Mouse (Mus musculus) left cerebral cortex, adult 8-10 months (tissue): ENCODE measurements at regions not wholly inside any gene's neighbourhood (a gene's known extent, or its start where the extent isn't known, plus 50 kb on each side); places are given as distances from the start of the nearest gene placed in this dataset.

Experiments used
- DNase-seq, 2 experiments: peaks; one replicate each; pipeline ENCODE4 v3.0.0; 2022; ENCODE audit warnings: low spot score in 2 of 2

DNA sequence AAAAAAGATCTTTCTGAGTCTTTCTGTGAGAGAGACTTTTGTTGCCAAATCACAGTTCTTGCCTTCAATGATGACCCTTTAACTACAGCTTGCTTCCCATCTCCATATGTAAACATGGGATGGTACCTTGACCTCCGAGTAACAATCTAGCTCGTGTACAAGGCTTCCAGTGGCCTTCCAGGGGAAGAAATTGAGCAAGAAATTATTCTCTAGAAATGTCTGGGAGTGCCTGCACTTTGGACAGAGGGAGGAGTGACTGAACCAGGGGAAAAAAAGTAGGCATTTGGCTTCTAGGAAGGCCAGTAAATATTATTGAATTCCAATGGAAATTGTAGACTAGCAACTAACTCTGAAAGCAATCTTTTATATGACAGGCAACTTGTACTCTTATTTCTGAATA, 287.8 kb upstream of the Mpdz start:
- DNase-seq, result no peak

DNA sequence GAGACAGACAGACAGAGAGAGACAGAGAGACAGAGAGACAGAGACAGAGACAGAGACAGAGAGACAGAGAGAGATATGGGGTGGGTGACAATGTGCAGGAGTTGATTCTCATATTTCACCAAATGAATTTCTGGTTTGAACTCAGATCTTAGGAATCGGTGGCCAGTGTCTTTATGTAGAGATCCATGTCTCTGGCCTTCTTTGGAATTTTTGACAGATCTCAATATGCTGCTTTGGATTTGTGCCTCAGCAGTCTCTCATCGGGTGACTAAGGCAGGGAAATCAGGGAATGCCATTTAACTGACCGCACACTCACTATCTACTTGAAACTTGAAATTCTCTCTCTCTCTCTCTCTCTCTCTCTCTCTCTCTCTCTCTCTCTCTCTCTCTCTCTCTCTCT, 286.3 kb upstream of the Mpdz start:
- no peak for DNase-seq

DNA sequence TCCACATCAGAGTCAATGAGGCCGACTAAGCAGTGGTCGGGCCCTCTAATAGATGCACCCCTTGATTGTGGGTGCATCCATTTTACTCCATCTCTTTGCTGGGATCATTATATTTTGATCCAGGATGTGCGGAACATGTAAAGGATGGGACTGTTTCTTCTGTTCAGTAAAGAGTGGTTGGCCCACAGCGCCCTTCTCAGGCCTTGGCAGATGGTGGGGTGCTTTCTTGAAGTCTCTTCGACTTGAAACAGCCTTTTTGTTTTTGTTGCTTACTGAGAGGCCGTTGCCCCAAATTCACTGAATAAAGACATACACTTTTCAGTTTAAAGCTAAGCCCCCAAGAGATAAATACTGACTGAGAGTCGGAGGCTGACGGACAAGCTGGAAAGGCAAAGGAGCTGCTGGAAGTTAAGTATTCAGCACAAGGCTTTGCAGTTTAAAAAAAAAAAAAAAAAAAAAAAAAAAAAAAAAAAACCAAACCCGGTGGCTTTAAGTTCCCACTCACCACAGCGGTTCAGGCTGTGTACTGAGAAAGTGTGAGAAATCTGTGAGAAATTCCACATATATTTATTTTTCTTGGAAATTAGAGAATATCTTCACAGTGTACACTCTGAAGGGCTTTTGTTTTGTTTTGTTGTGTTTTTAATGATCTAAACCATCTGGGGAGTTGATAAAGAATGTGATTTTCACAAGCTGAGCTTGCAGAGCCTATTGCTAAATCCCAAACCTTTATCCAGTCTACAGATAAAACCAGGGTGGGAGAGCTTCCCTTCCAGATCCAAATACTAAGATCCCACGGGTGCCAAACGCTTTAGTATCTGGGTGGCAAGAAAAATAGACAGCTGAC, 285.3 kb upstream of the Mpdz start:
- no peak for DNase-seq

DNA sequence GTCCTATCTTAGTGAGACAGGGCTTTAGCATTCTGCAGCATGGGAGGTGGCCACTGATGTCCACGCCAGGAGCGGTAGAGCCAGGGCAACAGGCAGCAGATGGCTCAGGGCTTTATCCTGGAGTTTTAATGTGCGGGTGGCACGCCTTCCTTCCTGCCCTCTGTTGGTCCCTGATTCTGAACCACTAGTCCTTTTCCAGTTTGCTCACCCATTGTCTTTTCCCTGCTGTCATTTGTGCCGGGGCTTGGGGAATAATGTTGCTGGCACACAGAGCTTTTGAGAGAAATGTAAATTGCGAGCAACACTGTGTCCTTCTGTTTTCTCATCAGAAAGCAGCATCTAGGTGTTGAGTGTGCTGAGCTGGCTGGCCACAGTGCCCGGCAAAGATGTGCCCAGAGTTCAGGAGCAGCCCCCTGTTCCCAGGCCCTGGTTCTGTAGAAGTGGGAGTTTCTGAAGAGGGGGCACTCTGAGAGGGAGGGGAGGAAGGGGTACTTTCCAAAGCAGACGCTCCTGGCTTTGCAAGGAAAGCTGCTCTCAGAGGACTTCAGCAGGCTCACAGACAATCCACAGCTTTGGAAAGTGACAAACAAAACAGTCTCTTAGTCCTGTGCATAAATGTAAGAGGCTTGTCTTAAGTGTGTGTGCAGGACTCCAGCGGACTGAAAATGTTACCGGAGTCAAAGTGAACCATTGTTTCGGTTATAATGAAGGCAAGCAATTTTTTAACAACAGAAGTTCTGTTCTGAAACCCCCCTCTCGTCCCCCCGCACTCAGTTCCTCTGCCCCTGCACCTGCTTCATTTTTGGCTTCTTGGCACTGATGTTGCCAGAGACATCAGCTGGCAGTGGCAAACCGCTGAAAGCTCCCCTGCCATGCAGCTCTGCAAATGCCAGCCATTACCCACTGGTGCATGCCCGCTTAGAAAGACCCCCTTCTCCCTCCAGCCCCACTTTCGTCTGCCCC, 284.4 kb upstream of the Mpdz start:
- DNase-seq, result peak in 1 of 2 experiments; percentile 8

DNA sequence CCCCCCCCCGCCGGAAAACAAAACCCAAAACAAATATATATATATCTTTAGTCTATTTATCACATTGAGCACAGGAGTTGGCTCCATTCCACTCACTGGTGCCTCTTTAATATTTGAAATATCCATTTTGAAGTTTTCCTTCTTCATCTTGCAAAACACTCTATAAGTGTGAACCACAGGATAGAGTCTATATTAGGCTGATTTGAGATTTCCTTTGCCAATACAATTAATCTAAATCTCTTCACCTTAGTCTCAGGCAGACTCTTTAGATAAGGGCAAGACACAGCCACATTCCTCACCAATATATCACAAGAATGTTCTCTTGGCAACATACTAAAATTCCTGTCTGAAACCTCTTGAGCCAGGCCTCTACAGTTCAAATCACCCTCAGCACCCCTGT, 282.1 kb upstream of the Mpdz start:
- DNase-seq, result no peak

DNA sequence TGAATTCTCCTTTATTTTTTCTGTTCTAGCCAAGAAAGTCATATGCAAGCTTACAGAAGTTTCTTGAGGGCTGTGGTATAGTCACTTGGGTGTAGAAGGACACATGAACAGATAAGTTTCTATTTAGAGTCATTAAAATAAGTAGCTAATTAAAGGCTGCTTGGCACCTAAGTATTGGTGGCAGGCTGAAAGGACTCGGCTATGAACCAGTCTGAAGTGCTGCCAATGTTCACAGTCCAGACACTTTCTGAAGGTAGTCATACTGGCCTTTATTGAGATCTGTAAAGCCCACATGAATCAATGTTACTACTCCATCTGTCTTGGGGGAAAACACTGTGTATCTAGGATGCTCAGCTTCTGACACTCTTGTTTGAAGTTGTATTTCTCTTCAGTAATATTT, 269.8 kb upstream of the Mpdz start:
- no peak for DNase-seq

DNA sequence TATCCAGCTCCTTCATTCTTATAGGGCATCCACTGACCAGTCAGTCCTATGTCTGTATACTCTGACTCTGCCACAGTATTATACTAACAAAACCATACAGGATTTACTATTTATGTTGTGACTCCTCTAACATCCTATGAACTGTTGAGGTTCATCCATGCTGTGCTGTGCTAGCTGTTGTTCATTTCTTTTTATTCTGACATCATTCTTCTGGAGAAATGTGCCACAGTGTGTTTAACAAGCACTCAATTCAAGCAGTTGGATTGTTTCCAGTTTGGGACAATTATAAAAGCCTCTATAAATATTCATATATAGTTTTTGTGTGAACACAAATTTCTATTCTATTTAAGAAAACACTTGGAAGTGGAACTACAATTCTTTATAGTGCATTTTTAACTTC, 252.6 kb upstream of the Mpdz start:
- DNase-seq, result no peak

DNA sequence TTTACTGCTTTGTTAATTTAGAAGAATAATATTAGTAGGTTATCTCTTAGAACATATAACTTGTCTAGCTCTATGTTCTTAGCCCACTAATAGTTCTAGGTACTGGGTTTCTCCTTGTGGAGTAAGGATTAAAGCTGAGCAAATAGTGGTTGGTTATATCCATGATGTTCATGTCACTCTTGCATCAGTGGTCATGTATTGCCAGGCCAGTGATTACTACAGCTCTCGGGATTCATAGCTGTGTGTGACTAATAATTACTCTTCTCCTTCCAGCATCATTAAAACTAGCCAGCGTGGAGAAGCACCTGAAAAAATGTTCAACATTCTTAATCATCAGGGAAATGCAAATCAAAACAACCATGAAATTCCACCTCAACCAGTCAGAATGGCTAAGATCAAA, 234.6 kb upstream of the Mpdz start:
- no peak for DNase-seq

DNA sequence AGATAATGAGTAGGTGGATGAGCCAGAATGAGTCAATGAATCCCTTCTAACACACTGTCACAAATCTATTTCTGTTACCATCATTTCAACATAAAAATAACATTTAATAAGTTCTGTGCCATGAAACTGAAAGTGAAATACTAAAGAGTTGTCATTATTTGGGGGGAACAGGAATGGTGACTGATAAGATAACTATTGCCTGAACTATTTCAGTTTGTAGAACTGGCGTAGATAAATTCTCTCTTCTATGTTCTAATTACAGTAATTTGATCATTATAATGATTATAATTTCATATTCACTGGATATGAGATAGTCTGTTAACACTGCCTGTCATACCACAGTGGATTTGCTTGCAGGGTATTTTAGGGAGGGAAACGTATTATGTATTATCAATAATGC, 232.3 kb upstream of the Mpdz start:
- DNase-seq, result no peak

DNA sequence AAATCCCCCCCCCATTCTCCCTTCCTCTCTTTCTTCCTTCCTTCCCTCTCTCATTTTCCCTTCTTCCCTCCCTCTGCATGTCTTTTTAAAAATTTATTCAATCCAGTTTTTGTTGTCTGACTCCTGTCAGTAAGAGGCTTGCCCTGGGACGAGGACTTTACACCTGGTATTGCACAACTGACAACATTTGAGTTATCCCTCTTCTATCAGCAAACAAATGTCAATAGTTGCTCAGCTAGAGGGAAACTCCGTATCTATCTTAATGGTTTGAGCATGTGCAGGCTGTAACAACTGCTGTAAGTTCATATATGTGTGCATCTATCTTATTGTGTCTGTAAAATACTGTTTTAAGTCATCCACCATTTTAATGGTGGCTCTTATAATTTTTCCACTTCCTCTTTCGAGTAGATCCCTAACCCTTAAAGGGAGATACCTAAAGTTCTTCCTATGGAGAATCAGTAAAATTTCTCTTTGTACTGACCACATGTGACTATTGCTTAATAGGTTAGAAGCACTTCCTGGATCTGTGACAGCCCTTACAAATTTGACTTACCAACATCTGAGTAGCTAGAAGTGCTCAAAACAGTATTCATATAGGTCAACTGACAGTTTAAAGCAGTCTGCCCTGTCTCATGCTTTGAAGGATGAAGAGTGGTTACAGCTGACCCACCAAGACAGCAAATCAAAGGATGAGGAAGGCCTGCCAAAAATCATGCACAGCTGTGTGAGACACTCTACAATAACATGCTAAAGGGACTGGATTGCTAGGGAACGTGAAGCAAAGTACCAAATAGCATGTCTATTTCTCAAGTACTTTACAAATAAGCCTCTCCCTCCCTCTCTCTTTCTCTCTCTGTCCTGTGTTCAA, 231.0 kb upstream of the Mpdz start:
- no peak for DNase-seq

DNA sequence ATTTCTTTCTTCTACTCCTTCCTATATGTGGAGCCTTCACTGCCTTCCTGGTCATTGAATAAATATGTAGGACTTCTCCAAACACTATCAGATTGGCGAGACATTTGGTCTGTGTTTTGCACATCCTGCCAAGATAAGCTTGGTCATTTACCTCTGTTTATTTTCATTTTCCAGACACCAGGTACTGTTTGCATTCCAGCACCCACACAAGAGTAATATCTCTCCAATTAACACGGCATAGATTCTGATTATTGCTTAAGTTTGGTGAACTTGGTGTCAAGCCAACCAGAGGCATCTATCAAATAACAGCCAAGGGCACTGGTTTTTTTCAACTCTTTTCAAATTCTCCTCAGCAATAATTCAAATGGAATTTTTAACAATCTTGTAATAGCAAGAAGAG, 229.4 kb upstream of the Mpdz start:
- no peak for DNase-seq

DNA sequence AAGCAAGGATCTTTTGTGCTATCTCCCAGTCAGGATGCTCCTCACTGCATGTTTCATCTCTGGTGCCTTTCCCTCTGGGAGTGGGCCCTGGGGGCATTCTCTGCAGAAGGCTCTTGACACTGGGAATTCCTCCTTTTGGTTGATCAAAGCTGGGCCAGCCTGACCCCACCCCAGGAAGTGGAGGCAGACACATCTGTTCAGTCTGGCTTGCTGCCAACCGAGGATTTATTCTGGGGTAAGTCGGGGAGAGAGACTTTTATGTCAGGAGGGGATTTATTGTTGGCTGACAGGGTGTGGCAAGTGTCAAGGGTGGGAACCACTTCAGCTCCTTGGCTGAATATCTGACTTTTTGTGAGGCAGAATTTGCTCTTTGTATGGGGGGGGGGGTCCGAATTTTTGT, 226.6 kb upstream of the Mpdz start:
- DNase-seq, result no peak

DNA sequence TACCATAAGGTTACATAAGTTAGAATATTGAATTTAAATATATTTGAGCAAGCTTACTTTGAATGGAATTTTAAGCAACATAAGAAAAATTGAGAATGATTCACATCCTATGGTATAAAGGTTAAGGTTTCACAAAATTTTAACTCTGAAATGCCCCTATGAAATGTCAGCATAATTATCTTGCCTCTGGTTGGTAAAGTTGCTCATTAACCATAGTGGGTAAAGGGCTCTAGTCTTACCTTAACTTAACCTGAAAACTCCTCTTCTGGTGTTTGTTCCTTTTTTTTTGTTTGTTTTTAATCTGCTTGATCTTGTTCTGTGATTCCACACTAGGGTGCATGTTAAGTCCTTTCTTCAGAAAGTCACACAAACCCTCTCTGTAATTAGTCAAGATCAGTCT, 218.5 kb upstream of the Mpdz start:
- no peak for DNase-seq

DNA sequence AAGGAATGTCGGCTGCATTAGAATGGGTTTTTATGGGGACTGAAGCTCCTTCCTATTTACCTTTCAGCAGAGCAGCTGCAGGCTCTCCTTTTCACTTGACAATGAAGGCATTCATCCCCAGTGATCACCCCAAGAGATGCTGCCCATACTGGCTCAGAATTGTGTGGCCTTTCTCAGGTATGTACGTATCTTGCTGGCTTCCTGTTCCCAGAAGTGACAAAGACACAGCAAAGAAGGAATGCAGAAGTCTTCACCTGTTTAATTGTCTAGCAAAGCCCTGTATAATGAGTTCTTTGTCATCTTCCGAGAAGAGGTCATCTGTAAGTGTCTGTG, 185.8 kb upstream of the Mpdz start:
- no peak for DNase-seq

DNA sequence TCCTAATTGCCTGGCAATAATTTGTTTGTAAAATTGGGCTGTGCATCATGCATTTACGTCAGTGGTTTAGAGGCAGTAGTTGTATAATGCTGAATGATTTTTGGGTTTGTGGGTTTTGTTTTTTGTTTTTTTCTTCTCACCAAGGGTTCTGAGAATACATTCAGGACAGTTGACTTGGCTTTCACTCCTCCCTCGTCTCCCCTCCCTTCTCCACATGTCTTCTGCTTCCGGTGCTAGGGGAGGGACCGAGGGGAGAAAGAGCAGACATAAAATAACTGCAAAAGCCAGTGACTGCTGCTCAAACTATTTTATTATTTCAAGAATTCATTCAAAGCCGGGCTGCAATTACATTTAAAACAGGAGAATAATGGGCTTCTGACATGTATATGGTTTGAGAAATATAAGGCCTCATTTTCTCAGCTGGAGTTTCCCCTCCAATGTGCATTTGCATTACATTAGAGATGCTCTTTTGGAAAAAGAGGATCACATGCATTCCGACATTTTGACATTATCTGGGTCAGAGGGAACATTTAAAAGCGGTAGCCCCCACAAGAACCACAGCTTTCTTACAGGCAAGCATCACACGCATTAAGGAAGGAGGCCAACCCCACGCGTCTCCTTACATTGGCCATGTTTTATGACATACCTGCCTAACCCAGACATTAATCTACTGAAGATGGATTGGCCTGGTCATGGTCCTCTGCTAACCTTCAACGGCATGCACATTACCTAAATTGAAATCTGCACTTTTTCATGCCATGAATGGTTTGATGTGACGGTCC, 185.3 kb upstream of the Mpdz start:
- DNase-seq, result no peak

DNA sequence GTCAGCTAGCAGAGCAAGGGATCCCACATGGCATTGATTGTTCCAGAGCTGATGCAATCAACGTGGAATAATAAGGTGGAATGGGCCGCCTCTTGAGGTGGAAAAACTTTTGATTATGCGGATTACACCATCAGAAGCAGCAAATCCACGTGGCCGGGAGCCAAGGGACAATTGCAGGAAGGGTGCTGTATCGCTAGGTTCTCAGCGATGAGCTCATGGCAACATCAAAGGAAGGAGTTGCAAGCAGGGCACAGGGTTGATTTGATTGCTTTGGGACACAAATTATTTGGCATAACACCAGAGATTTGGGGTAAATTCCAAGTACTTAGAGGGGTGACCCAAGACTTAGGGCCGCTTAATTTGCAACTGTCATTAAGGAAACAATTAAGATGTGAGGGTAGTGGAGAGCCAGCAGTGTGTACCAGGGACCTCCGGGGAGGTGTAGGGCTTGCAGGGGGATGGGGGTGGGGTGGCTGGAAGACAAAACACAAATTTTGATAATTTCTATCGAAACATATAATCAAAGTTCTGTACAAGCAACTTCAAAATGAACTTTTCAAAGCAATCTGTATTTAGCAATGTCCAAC, 182.8 kb upstream of the Mpdz start:
- no peak for DNase-seq

DNA sequence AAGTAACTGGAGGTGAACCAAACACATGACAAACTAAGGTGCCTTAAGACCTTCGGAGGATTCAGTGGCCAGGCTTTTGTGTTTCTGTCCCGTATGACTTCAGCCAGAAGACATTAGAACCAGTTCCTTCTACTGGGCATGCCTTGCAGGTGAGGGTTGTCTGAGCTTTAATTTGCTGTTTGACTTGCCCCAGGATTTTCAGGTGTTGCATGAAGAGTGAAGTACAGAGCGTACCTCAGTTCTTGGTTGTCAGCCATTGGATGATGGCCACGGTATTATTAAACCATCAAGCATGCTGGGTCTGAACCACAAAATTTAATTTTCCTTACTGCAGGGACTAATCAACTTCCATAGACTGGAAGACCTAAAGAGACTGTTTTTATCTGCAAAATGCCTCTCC, 181.5 kb upstream of the Mpdz start:
- DNase-seq, result no peak

DNA sequence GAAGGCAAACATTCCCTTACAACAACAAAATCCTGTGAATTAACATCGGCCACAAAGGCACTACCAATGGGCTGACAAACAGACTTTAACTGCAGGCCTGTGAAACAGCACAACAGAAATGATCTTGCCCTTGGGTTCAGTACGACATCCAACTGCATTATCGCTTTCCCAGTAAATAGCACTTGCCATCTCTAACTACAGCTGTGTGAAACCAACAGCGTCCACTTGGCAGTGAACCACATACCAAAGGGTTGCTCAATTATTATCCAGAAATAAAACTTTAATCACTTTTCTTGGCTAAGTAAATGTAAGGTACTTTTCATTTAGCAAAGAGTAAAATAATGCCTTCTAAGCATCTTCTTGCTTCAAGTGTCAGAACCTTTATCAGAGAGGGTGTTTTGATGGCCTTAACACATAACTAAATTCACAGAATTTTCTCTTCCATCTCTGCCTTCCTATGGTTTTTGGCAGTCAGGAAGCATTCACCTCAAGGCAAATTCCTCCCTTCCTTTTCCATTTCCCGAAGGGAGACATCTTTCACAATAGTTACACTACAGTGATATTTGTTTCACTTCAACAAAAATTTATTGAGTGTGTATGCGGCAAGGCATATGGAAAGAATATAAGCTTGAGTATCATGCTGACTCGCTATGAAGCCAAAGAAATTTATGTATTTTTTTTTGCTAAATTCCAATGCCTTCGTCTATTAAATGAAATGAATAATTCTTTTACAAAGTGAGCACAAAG, 178.9 kb upstream of the Mpdz start:
- no peak for DNase-seq

DNA sequence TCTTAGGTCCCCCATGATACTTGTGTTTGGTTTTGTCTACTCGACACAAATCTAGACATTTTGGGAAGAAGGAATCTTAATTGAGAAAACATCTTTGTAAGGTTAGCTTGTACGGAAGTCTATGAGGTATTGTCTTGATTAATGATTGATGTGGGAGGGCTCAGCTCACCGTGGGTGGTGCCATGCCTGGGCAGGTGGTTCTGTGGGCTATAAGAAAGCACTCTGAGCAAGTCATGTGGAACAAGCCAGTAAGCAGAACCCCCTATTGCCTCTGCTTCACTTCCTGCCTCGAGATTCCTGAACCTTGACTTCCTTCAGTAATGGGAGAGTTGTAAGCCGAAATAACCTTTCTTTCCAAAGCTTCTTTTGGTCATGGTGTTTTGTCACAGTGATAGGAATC, 174.6 kb upstream of the Mpdz start:
- no peak for DNase-seq

DNA sequence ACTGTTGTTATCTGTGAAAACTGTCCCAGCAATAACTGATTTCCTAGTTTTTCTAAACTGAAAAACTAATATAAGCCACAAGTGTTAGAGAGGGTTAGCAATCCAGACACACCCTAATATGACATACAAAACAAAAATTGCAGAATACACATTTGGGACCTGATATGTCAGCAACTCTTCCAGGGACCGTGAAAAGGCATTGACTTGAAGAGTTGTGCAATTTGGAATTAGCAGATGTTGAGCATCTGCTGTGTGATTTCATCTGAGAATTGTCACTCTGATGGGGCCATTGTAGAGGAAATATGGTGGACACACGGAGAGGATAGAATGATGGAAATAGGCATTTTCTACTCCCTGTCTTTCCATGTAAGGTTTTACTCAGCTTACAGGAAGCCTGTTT, 168.6 kb upstream of the Mpdz start:
- no peak for DNase-seq
